Mouse (Mus musculus) lung, postnatal 14 days (tissue): ENCODE measurements around the gene Cadm2.

ENCODE experiments used
- DNase-seq: peaks from one replicate; pipeline ENCODE4 v3.0.0; 2021

Cadm2 gene

GRCm38 (mm10) chr16:67121781-67122180 lies 498.9 kb downstream of the Cadm2 start:
- no peak for DNase-seq

GRCm38 (mm10) chr16:67106478-67107061 lies 514.1 kb downstream of the Cadm2 start:
- DNase-seq = no peak

DNA sequence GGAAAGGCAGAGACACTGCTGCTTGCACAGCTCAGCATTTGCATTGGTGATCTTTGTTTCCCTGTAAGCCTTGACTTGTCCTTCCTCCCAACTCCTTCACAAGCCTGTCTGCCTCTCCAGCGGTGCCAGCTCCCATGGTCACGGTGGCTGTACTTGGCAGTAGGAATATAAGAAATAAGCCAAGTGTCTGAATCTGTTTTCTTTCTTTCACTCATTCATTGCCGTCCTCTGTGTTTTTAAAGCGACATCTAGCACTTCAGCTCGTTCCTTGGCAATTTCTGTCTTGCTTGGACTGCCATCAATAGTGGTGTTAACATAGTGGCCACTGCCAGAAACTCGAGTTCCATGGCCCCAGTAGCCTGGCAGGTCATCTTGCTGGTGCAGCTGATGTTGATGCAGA lies 524.0 kb downstream of the Cadm2 start:
- DNase-seq = no peak

GRCm38 (mm10) chr16:67095916-67096315 lies 524.8 kb downstream of the Cadm2 start:
- no peak for DNase-seq

DNA sequence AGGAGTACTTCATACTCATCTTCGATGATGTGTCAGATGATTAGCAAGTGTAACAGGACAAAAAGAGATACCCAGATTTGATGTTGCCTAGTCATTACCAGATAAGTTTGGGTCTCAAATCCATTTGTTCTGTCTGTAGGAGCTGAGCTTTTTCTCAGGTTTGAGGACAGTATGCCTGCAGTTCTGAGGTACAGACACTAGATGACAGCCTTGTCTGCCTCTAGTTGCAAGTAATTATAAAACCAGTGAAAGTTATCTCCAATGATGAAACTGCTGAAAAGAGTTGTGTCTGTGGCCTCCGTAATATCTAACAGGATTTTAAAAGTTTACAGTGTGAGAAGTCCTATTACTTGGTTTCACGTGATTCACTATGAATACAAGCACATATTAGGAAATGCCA lies 531.0 kb downstream of the Cadm2 start:
- no peak for DNase-seq

- no peak for DNase-seq
Observed at GRCm38 (mm10) chr16:67079318-67079717, 541.4 kb downstream of the Cadm2 start.

- DNase-seq = no peak
Observed at GRCm38 (mm10) chr16:67076169-67076895, 544.4 kb downstream of the Cadm2 start.

DNA sequence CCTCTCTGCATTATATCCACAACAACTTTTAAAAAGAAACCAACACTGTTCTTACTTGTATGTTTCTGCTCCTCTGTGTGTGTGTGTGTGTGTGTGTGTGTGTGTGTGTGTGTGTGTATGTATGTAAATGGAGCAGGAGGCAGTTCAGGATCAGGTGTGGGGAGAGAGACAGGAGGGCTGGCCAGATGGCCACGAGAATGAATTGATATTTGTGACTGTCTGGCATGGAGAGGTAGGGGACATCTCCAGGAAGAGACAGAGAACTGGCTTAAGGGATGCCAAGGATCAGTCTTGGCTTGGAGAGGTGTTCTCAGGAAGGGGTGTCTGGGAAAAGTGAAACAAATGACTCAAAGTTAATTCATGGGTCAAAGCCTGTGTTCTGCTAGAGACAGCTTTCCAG lies 552.2 kb downstream of the Cadm2 start:
- DNase-seq = no peak

DNA sequence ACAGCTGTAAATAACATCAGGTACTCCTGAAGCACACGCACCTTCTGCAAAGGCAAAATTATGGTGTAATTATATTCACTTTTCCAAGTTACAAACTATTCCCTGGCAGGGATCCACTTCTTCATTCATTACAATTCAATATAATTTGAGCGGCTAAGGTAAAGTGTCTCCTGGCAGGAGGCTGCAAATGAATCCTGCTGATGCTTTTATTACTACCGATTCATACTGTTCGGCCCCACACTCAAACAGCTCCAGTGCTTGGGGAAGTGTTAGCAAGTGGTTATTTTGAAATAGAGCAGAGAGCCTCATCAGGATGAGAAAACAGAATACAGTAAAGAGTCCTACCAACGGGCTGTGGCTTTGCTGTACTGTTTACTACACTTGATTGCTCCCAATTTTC lies 589.8 kb downstream of the Cadm2 start:
- DNase-seq = no peak

DNA sequence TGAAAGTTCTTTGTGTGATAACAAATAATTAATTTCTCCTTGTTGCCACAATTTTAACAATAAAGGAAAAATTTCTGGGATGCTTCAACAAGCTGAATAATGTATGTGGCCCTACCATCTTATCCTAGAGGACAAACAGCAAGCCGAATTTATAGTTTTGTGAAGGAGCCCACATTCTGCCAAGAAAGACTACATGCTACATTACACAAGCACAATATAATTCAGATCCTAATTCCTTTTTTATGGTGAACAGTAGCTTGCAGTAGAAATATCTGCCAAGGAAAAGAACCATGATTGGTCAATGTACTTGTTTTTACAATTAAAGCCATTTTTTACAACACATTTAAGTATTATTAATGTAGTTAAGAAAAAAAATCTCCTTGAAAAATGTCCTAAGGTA lies 600.9 kb downstream of the Cadm2 start:
- no peak for DNase-seq

DNA sequence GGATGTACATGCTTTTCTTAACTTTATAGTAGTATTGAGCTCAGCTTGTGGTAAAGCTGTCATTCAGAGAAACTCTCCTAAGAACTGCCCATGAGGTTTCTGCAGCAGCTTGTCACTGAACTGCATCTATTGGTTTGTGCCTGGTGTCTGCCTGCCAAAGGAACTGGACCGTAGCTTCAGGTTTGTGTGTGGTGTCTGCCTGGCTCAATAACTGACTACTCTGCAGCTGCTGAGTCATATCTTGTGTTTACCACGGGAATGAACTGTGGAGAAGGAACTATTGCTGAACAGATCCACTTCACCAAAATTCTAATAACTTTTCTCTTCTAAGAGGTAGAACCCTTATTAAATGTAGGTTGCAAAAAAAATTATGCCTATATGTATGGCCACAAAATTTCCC lies 603.0 kb downstream of the Cadm2 start:
- DNase-seq = no peak

GRCm38 (mm10) chr16:67003161-67003560 lies 617.5 kb downstream of the Cadm2 start:
- no peak for DNase-seq

DNA sequence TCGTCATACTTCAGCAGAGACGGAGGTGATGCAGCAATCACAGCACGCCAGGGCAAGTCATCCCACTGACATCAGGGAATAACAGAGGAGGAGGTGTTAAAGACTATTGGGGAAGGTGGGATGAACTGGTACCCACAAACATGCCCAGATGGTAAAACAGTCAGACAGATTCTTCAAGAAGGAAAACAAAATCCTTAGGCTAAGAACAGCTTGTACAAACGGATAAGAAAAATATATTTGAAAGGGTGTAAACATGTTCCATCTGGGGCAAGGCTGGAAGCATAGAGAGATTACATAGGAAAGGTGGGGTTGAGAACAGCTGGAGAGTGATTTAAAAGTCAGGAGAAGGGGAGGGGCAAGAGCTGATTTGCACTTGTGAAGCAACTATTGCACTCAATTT lies 619.0 kb downstream of the Cadm2 start:
- DNase-seq = no peak

GRCm38 (mm10) chr16:66997461-66997860 lies 623.2 kb downstream of the Cadm2 start:
- no peak for DNase-seq

DNA sequence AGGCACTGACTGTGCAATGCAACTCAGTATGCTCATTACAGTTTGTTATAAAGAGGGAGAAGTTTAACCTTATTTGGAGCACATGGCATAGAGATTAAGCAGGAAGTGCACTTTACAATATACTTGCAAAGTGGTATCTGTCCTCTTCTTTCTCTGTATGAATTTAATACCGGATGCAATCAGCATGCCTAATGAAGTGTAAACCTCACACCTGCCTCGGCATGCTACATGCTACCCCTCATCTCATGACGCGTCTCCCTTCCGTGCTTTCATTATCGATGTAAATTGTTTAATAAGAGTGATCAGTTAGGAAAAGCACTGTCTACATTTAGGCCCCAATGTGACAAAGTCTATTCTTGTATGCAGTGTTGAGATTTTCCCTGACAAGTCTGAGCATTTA lies 633.0 kb downstream of the Cadm2 start:
- DNase-seq = no peak

DNA sequence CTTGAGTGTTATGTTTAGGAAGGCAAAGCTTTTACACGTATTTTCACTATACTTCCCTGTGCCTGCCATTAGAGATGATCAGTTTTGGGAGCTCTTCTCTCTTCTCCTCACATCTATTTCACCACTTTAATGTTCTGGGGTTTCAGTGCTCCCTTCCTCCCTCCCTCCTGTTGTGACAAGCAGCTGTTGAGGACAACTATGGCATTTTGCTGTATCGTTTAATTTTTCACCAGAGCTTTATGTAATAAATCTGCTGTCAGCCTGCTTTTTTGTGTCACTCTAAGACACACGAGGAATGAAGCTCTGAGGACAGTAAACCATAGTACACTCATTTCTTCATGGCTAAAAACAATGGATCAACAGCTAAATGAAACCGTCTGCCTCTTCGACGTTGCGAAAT lies 633.8 kb downstream of the Cadm2 start:
- DNase-seq = no peak

DNA sequence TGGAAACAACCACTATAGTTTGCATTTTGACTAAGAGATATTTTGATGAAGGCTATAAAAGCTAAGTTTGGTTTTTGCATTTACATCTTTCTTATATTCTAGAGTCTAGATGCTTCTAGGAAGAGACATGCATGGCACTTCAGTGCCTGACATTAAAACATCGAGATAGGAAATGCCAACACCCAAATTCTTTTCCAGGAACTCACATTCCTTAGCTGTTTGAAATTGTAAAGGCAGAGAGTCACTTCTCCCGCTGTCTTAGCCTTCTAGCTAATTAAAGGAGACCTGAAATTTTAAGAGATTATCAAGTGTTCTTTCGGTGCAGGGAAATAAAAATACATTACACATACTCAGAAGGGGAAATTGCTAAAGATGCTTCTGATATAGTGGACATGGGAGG lies 649.8 kb downstream of the Cadm2 start:
- DNase-seq = no peak

GRCm38 (mm10) chr16:66969520-66970144 lies 651.1 kb downstream of the Cadm2 start:
- no peak for DNase-seq

- no peak for DNase-seq
Observed at GRCm38 (mm10) chr16:66968336-66968735, 652.4 kb downstream of the Cadm2 start.

DNA sequence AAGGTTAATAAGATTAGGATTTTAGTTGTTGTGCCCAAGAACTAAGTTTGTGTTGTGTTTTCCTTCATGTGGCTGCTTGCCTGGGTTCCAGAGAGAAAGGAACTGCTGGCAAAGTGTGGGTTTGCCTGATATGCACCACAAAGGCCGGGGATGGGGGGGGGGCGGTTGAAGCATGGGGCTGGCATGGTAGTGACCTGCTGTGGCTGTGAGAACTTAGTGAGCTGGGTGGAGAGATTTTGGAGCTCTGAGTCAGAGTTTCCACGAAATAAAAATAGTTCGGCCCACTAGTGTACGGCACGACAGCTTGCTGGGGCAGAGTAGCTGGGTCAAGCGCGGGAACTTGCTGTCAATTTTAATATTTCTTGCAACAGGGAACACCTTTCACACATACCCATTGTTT lies 653.0 kb downstream of the Cadm2 start:
- DNase-seq = no peak

- no peak for DNase-seq
Observed at GRCm38 (mm10) chr16:66959146-66959545, 661.6 kb downstream of the Cadm2 start.

DNA sequence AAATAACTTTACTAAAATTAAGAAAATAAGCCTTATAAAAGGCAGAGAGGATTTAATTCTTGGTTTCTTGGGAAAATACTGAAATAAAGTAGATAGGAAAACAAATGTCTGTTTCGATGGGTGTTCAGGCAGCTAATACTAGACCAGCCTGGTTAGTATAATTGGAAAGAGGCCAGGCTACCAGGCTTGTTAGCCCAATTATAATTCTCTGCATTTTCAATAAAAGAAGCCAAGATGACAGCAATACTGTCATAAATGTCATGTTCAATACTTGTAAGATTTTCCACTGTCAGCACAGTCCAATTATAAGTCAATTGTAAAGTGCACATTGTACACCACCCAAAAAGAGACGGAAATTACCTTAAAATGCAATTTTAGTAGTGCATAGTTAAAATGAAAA lies 664.8 kb downstream of the Cadm2 start:
- DNase-seq = no peak

DNA sequence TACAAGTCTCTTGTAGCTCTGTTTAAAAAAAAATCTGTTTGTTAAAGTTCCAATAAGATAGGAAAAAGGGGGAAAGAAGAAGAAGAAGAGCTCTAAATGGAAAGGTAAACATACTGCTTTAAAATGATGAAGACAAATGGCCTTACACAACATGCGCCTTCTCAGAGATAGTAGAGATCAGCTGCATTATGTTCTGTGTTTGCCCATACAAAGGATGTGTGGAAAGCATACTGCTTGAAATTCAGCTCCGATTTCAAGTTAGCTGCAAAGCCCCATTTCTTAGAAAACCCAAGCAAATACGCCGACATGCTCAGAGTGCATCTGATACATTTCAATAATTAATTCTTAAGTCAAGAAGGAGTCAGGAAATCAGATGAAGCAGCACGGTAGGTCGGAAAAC lies 684.4 kb downstream of the Cadm2 start:
- DNase-seq = no peak

- no peak for DNase-seq
Observed at GRCm38 (mm10) chr16:66925517-66925916, 695.2 kb downstream of the Cadm2 start.

- DNase-seq = no peak
Observed at GRCm38 (mm10) chr16:66922753-66923152, 698.0 kb downstream of the Cadm2 start.
